Mouse (Mus musculus): ENCODE measurements around the gene Sctr. TPM values are rescaled to one million over a fixed set of nuclear protein-coding genes. Genes with fewer than 3 reads are reported as not detected.

The Sctr gene
- not detected for polyA plus RNA-seq (2014; fragmentation: Illumina TruSeq; extraction: RNeasy Lipid Tissue Mini Kit (QIAGEN cat#74804); ENCODE audit: low read depth, low replicate concordance)

DNA sequence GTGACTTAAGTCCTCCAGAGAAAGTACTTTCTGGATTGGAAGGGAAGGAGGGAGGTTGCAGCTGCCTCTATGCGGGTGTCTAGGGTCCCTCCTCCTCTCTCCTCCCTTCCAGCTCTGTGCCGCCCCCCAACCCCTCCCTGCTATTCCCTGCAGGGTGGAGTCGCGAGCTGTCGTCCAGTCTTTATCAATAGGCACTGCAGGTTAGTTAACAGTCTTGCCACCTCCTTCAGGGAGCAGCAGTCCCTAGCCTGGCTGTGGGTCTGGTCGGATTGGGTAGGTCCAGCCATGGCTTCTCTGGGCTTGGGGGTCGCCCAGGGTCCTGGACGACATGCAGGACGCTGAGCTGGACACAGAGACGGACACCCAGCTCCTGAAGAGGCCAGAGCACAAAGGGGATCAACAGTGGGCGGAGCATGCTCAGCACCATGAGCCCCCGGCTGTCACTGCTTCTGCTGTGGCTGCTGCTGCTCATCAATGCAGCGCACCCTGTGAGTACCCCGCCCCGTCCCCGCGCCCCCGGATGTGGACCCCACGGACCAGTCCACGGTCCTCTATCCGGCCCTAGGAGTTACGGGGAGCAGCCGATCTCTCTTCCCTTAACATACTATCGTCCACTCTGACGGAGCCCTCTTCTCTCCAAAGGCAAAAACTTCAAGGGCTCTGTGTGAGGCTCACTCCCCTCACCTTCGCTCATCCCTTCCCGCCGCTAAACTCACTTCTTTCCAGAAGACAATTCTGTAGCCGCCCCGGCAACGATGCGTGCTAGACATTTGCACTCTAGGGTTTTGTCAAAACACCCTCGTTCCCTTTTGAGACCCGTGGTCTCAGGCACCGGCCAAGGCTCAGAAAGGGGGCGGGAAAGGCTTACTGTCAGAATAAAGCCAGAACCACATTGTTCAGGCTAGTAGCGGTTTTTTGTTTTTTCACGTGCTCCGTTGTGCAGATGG, at the start of gene Sctr:
Sctr (plus strand) TSS at position 51 of the 947 bp plus-strand sequence.

GRCm38 (mm10) chr1:119996798-119997581, 9.7 kb upstream of the Sctr start, which contains the start of gene Cfap221:
TSS of gene Cfap221 (minus strand) at chr1:119997234.

DNA sequence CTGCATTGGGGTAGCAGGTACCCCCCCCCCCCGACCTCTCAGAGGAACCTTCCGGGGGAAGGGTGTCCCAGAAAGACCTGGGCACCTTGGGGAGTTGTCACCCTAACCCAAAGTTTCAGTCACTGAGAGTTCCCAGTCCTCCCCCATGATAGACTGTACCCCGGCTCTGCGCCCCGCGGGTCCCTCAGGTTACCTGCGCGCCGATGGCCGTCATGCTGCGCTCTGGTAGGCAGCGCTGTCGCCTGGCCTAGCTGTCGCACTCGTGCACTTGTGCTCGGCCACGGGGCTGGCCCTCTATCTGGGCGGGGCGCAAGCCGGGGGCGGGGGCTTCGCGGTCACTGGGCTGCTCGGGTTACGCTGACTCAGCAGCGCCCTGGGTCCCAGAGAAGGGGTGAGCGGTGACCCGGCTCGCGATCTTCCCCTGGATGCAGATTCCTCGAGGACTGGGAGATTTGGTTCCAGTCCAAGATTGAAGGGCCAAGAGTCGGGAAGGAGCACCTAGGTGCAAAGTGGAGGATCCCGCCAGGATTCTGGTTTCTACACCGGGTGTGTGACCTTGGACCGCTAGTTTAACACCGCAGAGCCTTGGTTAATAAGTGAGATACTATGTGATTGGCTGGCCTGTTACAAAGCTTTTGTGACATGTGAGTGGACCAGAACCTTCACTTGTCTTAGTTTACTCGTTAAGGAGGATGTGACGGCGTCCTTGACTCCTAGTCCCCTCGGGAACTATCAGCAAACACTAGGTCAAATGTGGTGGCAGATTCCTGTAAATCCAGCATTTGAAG, 67.0 kb downstream of the Sctr start, which contains the start of gene Tmem37:
Tmem37 (minus strand) TSS at position 556 of the 788 bp plus-strand sequence.

Other genes with a start within 250 kb of the Sctr start
- 23.6 TPM for gene Ptpn4, start 169.3 kb upstream of the Sctr start, polyA plus RNA-seq (2014; fragmentation: Illumina TruSeq; extraction: RNeasy Lipid Tissue Mini Kit (QIAGEN cat#74804); ENCODE audit: low read depth, low replicate concordance)
- gene Tmem177, start 93.7 kb upstream of the Sctr start, polyA plus RNA-seq (2014; fragmentation: Illumina TruSeq; extraction: RNeasy Lipid Tissue Mini Kit (QIAGEN cat#74804); ENCODE audit: low read depth, low replicate concordance) = 3.7 TPM
- not detected for gene Cfap221, start 9.7 kb upstream of the Sctr start, polyA plus RNA-seq (2014; fragmentation: Illumina TruSeq; extraction: RNeasy Lipid Tissue Mini Kit (QIAGEN cat#74804); ENCODE audit: low read depth, low replicate concordance)
- 1.0 TPM for gene Tmem37, start 67.2 kb downstream of the Sctr start, polyA plus RNA-seq (2014; fragmentation: Illumina TruSeq; extraction: RNeasy Lipid Tissue Mini Kit (QIAGEN cat#74804); ENCODE audit: low read depth, low replicate concordance)
- 352 TPM for gene Dbi, start 114.2 kb downstream of the Sctr start, polyA plus RNA-seq (2014; fragmentation: Illumina TruSeq; extraction: RNeasy Lipid Tissue Mini Kit (QIAGEN cat#74804); ENCODE audit: low read depth, low replicate concordance)
- 7.5 TPM for gene 3110009E18Rik, start 114.3 kb downstream of the Sctr start, polyA plus RNA-seq (2014; fragmentation: Illumina TruSeq; extraction: RNeasy Lipid Tissue Mini Kit (QIAGEN cat#74804); ENCODE audit: low read depth, low replicate concordance)

All from sigmoid colon, adult 10 weeks (tissue).